Mouse (Mus musculus): ENCODE measurements around the gene Tbc1d30.

DNA sequence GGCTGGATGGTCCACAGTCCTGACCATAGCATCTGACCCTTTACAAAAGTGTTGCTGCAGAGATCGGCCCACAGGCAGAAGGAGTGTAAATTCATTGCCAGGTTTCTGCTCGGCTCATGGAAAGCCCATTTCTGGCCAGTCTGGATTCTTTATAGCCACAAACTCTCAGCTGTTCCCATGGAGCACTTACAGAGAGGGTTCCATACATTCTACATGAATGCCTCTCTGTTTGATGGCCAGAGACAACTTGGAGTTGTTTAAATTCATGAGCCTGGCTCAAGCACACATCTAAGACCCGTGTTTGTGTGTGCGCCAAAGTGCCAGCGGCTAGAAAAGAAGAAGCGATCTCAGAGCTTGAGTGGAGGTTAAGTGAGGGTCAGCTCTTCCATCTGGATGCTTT is 43.2 kb upstream of the Tbc1d30 start:
- TF ChIP-seq POLR2A (IDR thresholded peaks at IDR 0.05; ENCODE audit: borderline replicate concordance, insufficient read depth, low read length) (no peak), CTCF (IDR thresholded peaks at IDR 0.05; ENCODE audit: borderline replicate concordance, insufficient read depth, low read depth, low read length) (no peak)

Measured in cerebellum, adult 2 months (tissue).